Mouse (Mus musculus): ENCODE measurements around the gene Sfxn3. TPM values are rescaled to one million over a fixed set of nuclear protein-coding genes. Genes with fewer than 3 reads are reported as not detected.

Gene Sfxn3
- polyA plus RNA-seq, 2 experiments = 1.8 to 2.4 TPM

DNA sequence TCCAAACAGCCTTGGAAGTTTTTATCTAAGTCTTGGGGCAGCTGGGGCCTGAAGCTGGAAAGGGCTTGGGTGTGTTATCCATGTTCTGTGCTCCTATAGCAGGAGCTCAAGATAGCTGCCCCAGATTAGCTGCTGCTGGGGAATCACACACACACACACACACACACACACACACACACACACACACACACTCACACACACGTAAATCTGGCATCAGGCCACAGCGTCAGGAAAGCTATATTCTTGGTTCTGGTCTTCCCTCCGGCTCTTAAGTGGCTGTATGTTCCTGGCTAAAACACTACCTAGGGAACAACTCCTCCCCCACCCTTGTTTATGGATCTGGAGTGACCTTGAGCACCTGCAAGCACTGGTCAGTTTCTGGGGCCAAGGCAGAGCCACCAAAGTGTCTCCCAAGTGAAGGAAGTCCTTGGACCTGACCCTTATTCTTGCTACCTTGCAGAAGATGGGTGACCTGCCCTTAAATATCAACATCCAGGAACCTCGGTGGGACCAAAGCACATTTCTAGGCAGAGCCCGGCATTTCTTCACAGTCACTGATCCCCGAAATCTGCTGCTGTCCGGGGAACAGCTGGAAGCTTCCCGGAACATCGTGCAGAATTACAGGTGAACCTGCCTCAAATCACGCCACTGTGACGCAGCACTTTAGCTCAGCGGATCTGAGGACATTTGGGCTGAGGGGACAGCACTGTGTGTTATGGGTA, 1.5 kb downstream of the Sfxn3 start:
- Histone ChIP-seq H3K4me2 (ENCODE audit: low read depth) (peak overlapping the region; percentile 59), H3K4me1 (replicated peaks; ENCODE audit: control insufficient read depth in 2 of 2, insufficient read depth in 2 of 2, low read length in 1 of 2) (peaks cover 0 to 19% of the 10 kb centered on the region in 2 experiments; a peak in 2 of 4 replicates), H3K9me3 (ENCODE audit: control insufficient read depth, low read length) (no peaks in the 10 kb centered on the region), H3K27me3 (ENCODE audit: control insufficient read depth, insufficient read depth, low read length) (peaks cover 23% of the 10 kb centered on the region), H3K36me3 (replicated peaks; ENCODE audit: control insufficient read depth, insufficient read depth, low read depth) (no peaks in the 10 kb centered on the region), H3K4me3 (ENCODE audit: insufficient read depth in 1 of 2, low read depth in 2 of 2, low read length in 2 of 2) (peak overlapping the region in 1 of 2 experiments; percentile 61; a peak in 1 of 4 replicates), H3K27ac (no peak overlapping the region), H3K9ac (replicated peaks) (no peak overlapping the region)
- no peak for DNase-seq (ENCODE audit: low read depth in 3 of 3, low spot score in 3 of 3)
- WGBS (ENCODE audit: insufficient replicate concordance) = 73% methylated on average over 12 of the region's 12 CpGs
- ATAC-seq (ENCODE audit: insufficient read depth) = no peak
- no peak for TF ChIP-seq EP300 (IDR thresholded peaks at IDR 0.05; ENCODE audit: low read depth)
- no peak for TF ChIP-seq CTCF (IDR thresholded peaks at IDR 0.05; ENCODE audit: low read depth)

DNA sequence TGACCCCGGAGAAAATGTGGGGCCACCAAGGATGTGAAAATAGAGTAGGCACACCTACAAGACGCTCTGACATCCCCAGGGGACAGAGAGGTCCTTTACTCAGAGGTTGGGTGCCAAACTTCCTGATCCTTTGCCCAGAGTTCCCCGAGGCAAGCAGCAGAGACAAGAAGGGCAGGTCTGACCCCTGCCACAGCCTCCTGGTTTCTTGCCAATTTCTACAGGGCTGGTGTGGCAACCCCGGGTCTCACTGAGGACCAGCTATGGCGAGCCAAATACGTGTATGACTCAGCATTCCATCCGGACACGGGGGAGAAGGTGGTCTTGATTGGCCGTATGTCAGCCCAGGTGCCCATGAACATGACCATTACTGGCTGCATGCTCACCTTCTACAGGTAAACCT, 2.2 kb downstream of the Sfxn3 start:
- TF ChIP-seq EP300 (IDR thresholded peaks at IDR 0.05; ENCODE audit: low read depth) (no peak), CTCF (IDR thresholded peaks at IDR 0.05; ENCODE audit: low read depth) (no peak)
- no peaks in the 10 kb centered on the region for H3K36me3 ChIP-seq (replicated peaks; ENCODE audit: control insufficient read depth, insufficient read depth, low read depth)
- H3K27ac ChIP-seq = no peak overlapping the region
- H3K27me3 ChIP-seq (ENCODE audit: control insufficient read depth, insufficient read depth, low read length) = peaks cover 18% of the 10 kb centered on the region
- no peak overlapping the region for H3K9ac ChIP-seq (replicated peaks)
- 62% methylated on average over 9 of the region's 9 CpGs for WGBS (ENCODE audit: insufficient replicate concordance)
- ATAC-seq (ENCODE audit: insufficient read depth) (no peak), DNase-seq (ENCODE audit: low read depth in 3 of 3, low spot score in 3 of 3) (no peak)
- H3K4me3 ChIP-seq (ENCODE audit: insufficient read depth in 1 of 2, low read depth in 2 of 2, low read length in 2 of 2) = no peak overlapping the region
- no peak overlapping the region for H3K4me2 ChIP-seq (ENCODE audit: low read depth)
- peaks cover 0 to 19% of the 10 kb centered on the region in 2 experiments; a peak in 2 of 4 replicates for H3K4me1 ChIP-seq (replicated peaks; ENCODE audit: control insufficient read depth in 2 of 2, insufficient read depth in 2 of 2, low read length in 1 of 2)
- H3K9me3 ChIP-seq (ENCODE audit: control insufficient read depth, low read length) = no peaks in the 10 kb centered on the region

DNA sequence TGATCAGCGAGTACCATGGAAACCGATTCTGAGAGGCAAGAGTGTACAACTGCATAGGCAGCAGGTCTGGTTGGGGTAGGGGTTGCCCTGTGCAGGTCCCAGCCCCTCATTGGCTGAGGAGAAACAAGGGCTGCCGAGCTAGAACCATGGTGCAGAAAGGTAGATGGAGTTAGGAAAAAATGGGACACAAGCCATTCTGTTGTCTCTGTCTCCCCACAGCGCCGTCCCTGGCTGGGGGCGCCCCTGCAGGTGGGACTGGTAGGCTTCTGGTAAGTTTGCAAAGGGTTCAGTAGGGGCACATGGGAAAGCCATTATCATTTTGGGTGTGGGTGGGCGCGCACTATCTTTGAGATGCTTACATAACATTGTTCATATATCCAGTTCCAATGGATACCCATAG, 6.1 kb downstream of the Sfxn3 start:
- Histone ChIP-seq H3K9ac (replicated peaks) (no peak overlapping the region), H3K27ac (no peak overlapping the region), H3K36me3 (replicated peaks; ENCODE audit: control insufficient read depth, insufficient read depth, low read depth) (no peaks in the 10 kb centered on the region), H3K4me2 (ENCODE audit: low read depth) (no peak overlapping the region), H3K27me3 (ENCODE audit: control insufficient read depth, insufficient read depth, low read length) (no peaks in the 10 kb centered on the region), H3K9me3 (ENCODE audit: control insufficient read depth, low read length) (no peaks in the 10 kb centered on the region), H3K4me3 (ENCODE audit: insufficient read depth in 1 of 2, low read depth in 2 of 2, low read length in 2 of 2) (no peak overlapping the region), H3K4me1 (replicated peaks; ENCODE audit: control insufficient read depth in 2 of 2, insufficient read depth in 2 of 2, low read length in 1 of 2) (peaks cover 12 to 18% of the 10 kb centered on the region in 2 experiments)
- DNase-seq (ENCODE audit: low read depth in 3 of 3, low spot score in 3 of 3) (no peak), ATAC-seq (ENCODE audit: insufficient read depth) (no peak)
- 74% methylated on average over 8 of the region's 8 CpGs for WGBS (ENCODE audit: insufficient replicate concordance)
- TF ChIP-seq EP300 (IDR thresholded peaks at IDR 0.05; ENCODE audit: low read depth) (no peak), CTCF (IDR thresholded peaks at IDR 0.05; ENCODE audit: low read depth) (no peak)

DNA sequence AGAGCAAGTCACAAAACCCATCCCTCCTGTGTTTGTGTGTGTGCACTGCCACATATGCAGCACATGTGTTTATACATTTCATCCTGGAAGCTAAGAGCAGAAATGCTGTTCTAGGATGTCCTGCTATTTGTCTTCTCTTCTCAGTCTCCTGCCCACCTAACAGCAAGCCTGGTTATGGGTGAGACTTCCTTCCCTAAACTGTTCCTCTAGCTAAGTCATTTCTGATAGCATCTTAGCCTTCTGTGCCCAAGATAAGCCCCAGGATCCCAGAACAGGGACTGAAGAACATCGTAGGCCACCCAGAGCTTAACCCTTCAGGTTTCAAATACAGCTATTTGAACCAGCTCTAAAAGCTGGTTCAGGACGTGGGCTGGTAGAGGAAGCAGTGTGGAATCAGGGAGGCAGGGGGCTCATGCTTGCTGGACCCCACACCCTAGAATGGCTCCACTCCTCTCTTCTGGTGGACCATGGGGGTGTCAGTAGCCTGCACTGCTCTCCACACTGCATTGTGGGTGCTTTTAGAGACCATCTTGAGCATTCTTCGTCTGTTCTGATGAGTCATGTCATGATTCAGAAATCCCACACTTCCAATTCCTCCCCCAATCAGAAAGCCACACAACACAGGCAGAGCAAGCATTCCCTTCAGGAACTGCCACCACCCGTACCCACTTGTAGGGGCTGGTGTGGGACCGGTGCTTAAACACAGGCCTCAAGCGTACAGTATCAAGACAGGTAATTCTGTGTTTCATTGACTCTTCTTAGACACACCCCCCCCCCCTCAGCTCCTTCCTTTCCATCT, 7.8 kb downstream of the Sfxn3 start:
- H3K4me1 ChIP-seq (replicated peaks; ENCODE audit: control insufficient read depth in 2 of 2, insufficient read depth in 2 of 2, low read length in 1 of 2) = peaks cover 15 to 22% of the 10 kb centered on the region in 2 experiments
- H3K27me3 ChIP-seq (ENCODE audit: control insufficient read depth, insufficient read depth, low read length) = no peaks in the 10 kb centered on the region
- no peaks in the 10 kb centered on the region for H3K9me3 ChIP-seq (ENCODE audit: control insufficient read depth, low read length)
- no peak overlapping the region for H3K4me3 ChIP-seq (ENCODE audit: insufficient read depth in 1 of 2, low read depth in 2 of 2, low read length in 2 of 2)
- 42% methylated on average over 6 of the region's 6 CpGs for WGBS (ENCODE audit: insufficient replicate concordance)
- no peak overlapping the region for H3K9ac ChIP-seq (replicated peaks)
- no peak overlapping the region for H3K4me2 ChIP-seq (ENCODE audit: low read depth)
- H3K36me3 ChIP-seq (replicated peaks; ENCODE audit: control insufficient read depth, insufficient read depth, low read depth) = no peaks in the 10 kb centered on the region
- ATAC-seq (ENCODE audit: insufficient read depth) = no peak
- TF ChIP-seq EP300 (IDR thresholded peaks at IDR 0.05; ENCODE audit: low read depth) (no peak), CTCF (IDR thresholded peaks at IDR 0.05; ENCODE audit: low read depth) (no peak)
- H3K27ac ChIP-seq = no peak overlapping the region
- no peak for DNase-seq (ENCODE audit: low read depth in 3 of 3, low spot score in 3 of 3)

DNA sequence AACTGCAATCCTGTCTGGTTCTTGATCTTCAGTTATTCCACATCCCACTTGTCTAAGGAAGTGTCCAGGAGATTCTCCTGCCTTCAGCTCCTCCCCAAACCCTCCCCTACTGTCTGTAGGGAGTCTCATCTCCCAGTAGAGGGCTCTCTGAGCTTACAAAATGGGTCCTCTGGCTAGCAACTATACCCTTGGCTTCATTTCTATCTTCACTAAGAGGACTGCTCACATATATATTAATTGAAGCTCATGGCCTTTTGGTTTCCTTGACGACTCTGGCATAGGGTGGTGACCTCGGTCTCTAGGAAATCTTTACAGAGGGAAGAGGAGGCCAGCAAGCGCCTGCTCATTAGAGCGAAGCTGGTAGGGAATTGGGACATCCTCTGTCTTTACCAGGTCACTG, 9.1 kb downstream of the Sfxn3 start:
- H3K27ac ChIP-seq = no peak overlapping the region
- H3K9ac ChIP-seq (replicated peaks) = no peak overlapping the region
- peaks cover 18 to 27% of the 10 kb centered on the region in 2 experiments for H3K4me1 ChIP-seq (replicated peaks; ENCODE audit: control insufficient read depth in 2 of 2, insufficient read depth in 2 of 2, low read length in 1 of 2)

More for the DNA sequence above, 9.1 kb downstream of the Sfxn3 start:
- no peaks in the 10 kb centered on the region for H3K9me3 ChIP-seq (ENCODE audit: control insufficient read depth, low read length)
- no peaks in the 10 kb centered on the region for H3K27me3 ChIP-seq (ENCODE audit: control insufficient read depth, insufficient read depth, low read length)
- H3K4me2 ChIP-seq (ENCODE audit: low read depth) = no peak overlapping the region
- TF ChIP-seq EP300 (IDR thresholded peaks at IDR 0.05; ENCODE audit: low read depth) (no peak), CTCF (IDR thresholded peaks at IDR 0.05; ENCODE audit: low read depth) (peak; percentile 72)
- WGBS (ENCODE audit: insufficient replicate concordance) = 34% methylated on average over 4 of the region's 4 CpGs
- DNase-seq (ENCODE audit: low read depth in 3 of 3, low spot score in 3 of 3) (no peak), ATAC-seq (ENCODE audit: insufficient read depth) (no peak)
- no peaks in the 10 kb centered on the region for H3K36me3 ChIP-seq (replicated peaks; ENCODE audit: control insufficient read depth, insufficient read depth, low read depth)
- no peak overlapping the region for H3K4me3 ChIP-seq (ENCODE audit: insufficient read depth in 1 of 2, low read depth in 2 of 2, low read length in 2 of 2)

Data from liver, embryonic 14.5 days (tissue).